Mouse (Mus musculus) lung, embryonic 14.5 days (tissue): ENCODE results near the gene Itpr2. TPM values are rescaled to one million over a fixed set of nuclear protein-coding genes. Genes with fewer than 3 reads are reported as not detected.
A peak's percentile ranks its signal among the peaks of the same experiment; 100 is the strongest.

Experiments used
- ATAC-seq: fragments of 200-750 bp; cut with Nextera tagmentation; 2 replicates; pipeline ENCODE4 v1.8.0; 2017; ENCODE audit warnings: mild to moderate bottlenecking, moderate TSS enrichment, moderate library complexity; ENCODE audit not compliant: insufficient read depth
- DNase-seq: peaks from one replicate; pipeline ENCODE4 v3.0.0-alpha.2; 2015
- H3K27ac ChIP-seq: fragments of 300-500 bp; sonication (generic); 2 replicates; pipeline ENCODE4 v1.5.1; 2014; ENCODE audit warnings: low read depth, mild to moderate bottlenecking, moderate library complexity
- H3K27me3 ChIP-seq: fragments of 300-500 bp; sonication (generic); 2 replicates; pipeline ENCODE4 v1.6.1; 2014; ENCODE audit warnings: low read length, control low read depth; ENCODE audit not compliant: insufficient read depth
- H3K36me3 ChIP-seq: fragments of 300-500 bp; sonication (generic); 2 replicates; pipeline ENCODE4 v1.6.1; 2014; ENCODE audit warnings: control low read depth; ENCODE audit not compliant: insufficient read depth
- H3K4me1 ChIP-seq: fragments of 300-500 bp; sonication (generic); 2 replicates; pipeline ENCODE4 v1.6.1; 2014; ENCODE audit warnings: antibody characterized with exemption, control low read depth; ENCODE audit not compliant: insufficient read depth
- H3K4me2 ChIP-seq: fragments of 300-500 bp; sonication (generic); 2 replicates; pipeline ENCODE4 v1.6.1; 2014; ENCODE audit warnings: mild to moderate bottlenecking
- H3K4me3 ChIP-seq: fragments of 300-500 bp; sonication (generic); 2 replicates; pipeline ENCODE4 v1.5.1; 2014; ENCODE audit warnings: low read depth, low read length
- H3K9ac ChIP-seq: fragments of 300-500 bp; sonication (generic); 2 replicates; pipeline ENCODE4 v1.6.1; 2014
- H3K9me3 ChIP-seq: fragments of 300-500 bp; sonication (generic); 2 replicates; pipeline ENCODE4 v1.6.1; 2016; ENCODE audit warnings: low read depth, low read length, control low read depth
- CTCF ChIP-seq: IDR thresholded peaks from 2 replicates; pipeline ENCODE4 v1.5.1; 2016; ENCODE audit warnings: antibody characterized with exemption, low read depth
- WGBS: fragments of 180-500 bp; shearing (Covaris S2); extraction: QIAGEN DNeasy Blood & Tissue Kit; methylation state at CpG from one replicate; pipeline ENCODE4 v1.1.7; 2014; 5-methylcytosine and 5-hydroxymethylcytosine counted together
- polyA plus RNA-seq: library from polyadenylated mRNA; unstranded; fragments of >200 nt; fragmentation: Nextera tagmentation; extraction: Ambion mirVana; gene quantifications from 2 replicates; pipeline ENCODE4 v1.2.1, GENCODE M21; 2014

Gene Itpr2
- polyA plus RNA-seq, 1 experiment from 2014 or later, result 13.1 TPM

GRCm38 (mm10) chr6:146302574-146303130 is 199.4 kb downstream of the Itpr2 start:
- whole genome bisulfite sequencing, result 70% methylated on average over 8 of the region's 8 CpGs
- no peak overlapping the region for H3K4me2 ChIP-seq
- no peak overlapping the region for H3K27ac ChIP-seq
- H3K4me3 ChIP-seq, result no peak overlapping the region
- no peak for TF ChIP-seq CTCF
- no peaks in the 10 kb centered on the region for H3K36me3 ChIP-seq
- no peak for ATAC-seq
- DNase-seq, result no peak
- H3K27me3 ChIP-seq, result no peaks in the 10 kb centered on the region
- no peaks in the 10 kb centered on the region for H3K9me3 ChIP-seq
- no peak overlapping the region for H3K9ac ChIP-seq
- no peaks in the 10 kb centered on the region for H3K4me1 ChIP-seq

DNA sequence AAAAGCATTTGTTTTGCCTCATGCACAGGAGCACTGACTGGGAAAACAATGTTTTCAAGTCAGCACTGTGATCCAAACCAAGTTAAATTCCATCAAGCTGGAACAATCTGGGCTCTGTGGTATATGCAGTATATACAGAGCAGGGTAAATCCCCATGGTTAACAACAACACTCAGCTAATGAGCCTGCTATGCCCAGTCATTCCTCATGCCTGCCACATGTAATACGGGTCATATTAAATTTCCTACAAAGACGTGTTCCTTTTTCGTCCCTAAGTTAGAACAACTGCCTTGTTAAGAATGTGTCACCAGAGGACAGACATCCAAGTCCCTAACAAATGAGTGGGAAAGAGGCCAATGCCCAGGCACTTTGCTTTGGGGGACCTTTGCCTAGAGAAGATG is 199.9 kb downstream of the Itpr2 start:
- no peak overlapping the region for H3K9ac ChIP-seq
- H3K4me3 ChIP-seq, result no peak overlapping the region
- no peaks in the 10 kb centered on the region for H3K36me3 ChIP-seq
- H3K9me3 ChIP-seq, result no peaks in the 10 kb centered on the region
- WGBS, result 57% methylated on average over 3 of the region's 3 CpGs
- no peak for DNase-seq
- H3K27me3 ChIP-seq, result no peaks in the 10 kb centered on the region
- TF ChIP-seq CTCF, result no peak
- H3K27ac ChIP-seq, result no peak overlapping the region
- ATAC-seq, result no peak
- no peak overlapping the region for H3K4me2 ChIP-seq
- no peaks in the 10 kb centered on the region for H3K4me1 ChIP-seq

GRCm38 (mm10) chr6:146300961-146301360 is 201.1 kb downstream of the Itpr2 start:
- no peak overlapping the region for H3K9ac ChIP-seq
- DNase-seq (peak; percentile 11), ATAC-seq (no peak)
- no peak for TF ChIP-seq CTCF
- no peaks in the 10 kb centered on the region for H3K27me3 ChIP-seq
- H3K4me1 ChIP-seq, result no peaks in the 10 kb centered on the region
- H3K4me3 ChIP-seq, result no peak overlapping the region
- no peaks in the 10 kb centered on the region for H3K36me3 ChIP-seq
- H3K9me3 ChIP-seq, result no peaks in the 10 kb centered on the region
- H3K27ac ChIP-seq, result no peak overlapping the region
- H3K4me2 ChIP-seq, result no peak overlapping the region

DNA sequence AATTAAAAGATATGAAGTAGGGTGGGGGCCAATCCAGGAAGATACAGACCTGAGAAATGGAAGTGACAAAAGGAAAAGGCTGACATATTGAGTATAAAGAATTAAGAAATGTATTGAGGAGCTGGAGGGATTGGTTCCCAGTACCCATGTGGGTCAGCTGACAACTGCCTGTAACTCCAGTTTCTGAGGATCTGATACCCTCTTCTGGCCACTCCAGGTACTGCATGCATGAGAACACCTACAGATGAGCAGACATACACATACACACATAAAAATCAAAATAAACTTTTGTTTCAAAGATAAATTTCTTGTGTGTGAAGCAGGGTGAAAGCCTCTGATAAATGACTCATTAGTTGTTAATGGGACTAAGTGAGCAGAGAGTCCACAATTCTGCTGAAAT is 203.3 kb downstream of the Itpr2 start:
- Histone ChIP-seq H3K4me1 (no peaks in the 10 kb centered on the region), H3K36me3 (no peaks in the 10 kb centered on the region), H3K27ac (no peak overlapping the region), H3K4me2 (no peak overlapping the region), H3K4me3 (no peak overlapping the region), H3K9ac (no peak overlapping the region), H3K9me3 (no peaks in the 10 kb centered on the region), H3K27me3 (no peaks in the 10 kb centered on the region)
- no peak for ATAC-seq
- TF ChIP-seq CTCF, result peak; percentile 59
- DNase-seq, result peak; percentile 24

DNA sequence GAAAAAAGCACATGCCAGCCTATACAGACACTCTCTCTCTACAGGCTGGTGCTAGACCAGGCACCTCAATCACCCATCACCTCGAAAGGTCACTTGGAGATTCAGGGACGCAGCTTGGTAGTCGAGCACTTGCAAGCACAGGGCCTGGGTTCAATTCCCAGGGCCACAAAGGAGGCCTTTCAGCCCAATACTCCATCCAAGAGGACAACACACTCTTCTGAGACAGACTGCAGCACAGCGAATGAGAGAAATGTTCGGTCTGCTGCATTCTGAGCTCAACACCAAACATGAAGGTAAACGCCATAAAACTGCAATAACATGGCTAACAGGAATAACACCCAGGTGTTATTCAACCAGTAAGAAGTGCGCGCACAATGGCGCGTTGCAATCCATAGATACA is 211.0 kb downstream of the Itpr2 start:
- ATAC-seq (no peak), DNase-seq (no peak)
- Histone ChIP-seq H3K9me3 (no peaks in the 10 kb centered on the region), H3K9ac (no peak overlapping the region), H3K27me3 (no peaks in the 10 kb centered on the region), H3K27ac (no peak overlapping the region), H3K4me3 (no peak overlapping the region), H3K4me1 (no peaks in the 10 kb centered on the region), H3K4me2 (no peak overlapping the region), H3K36me3 (no peaks in the 10 kb centered on the region)
- WGBS, result 90% methylated on average over 10 of the region's 10 CpGs
- TF ChIP-seq CTCF, result no peak

DNA sequence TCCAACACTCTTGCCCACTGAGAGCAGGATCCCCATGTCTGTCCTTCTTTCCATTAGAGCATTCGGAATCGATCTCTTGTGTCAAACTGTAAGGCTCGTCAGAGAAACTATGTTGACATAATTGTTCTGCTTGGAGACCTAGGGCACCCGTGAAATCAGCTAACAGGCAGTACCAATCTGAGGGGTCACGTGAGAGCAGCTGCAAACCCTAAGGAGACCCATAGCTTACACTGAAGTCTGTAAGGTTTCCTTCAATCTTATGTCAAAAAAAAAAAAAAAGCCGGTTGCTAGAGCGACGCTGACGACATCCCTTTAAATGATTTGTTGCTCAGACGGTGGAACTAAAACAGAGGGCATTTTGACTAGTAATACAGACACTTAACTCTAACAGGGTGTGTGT is 212.2 kb downstream of the Itpr2 start:
- ATAC-seq, result no peak
- no peaks in the 10 kb centered on the region for H3K9me3 ChIP-seq
- WGBS, result 54% methylated on average over 10 of the region's 10 CpGs

GRCm38 (mm10) chr6:146288266-146288665 is 213.8 kb downstream of the Itpr2 start:
- DNase-seq (no peak), ATAC-seq (no peak)
- H3K9me3 ChIP-seq, result no peaks in the 10 kb centered on the region
- H3K4me3 ChIP-seq, result no peak overlapping the region
- H3K36me3 ChIP-seq, result no peaks in the 10 kb centered on the region
- H3K4me1 ChIP-seq, result no peaks in the 10 kb centered on the region
- no peak overlapping the region for H3K9ac ChIP-seq
- 86% methylated on average over 5 of the region's 5 CpGs for WGBS
- H3K27me3 ChIP-seq, result no peaks in the 10 kb centered on the region
- H3K4me2 ChIP-seq, result no peak overlapping the region
- no peak overlapping the region for H3K27ac ChIP-seq
- no peak for TF ChIP-seq CTCF

More for the DNA sequence above, 212.2 kb downstream of the Itpr2 start:
- no peak overlapping the region for H3K27ac ChIP-seq
- DNase-seq, result no peak
- no peak for TF ChIP-seq CTCF
- H3K27me3 ChIP-seq, result no peaks in the 10 kb centered on the region
- H3K4me1 ChIP-seq, result no peaks in the 10 kb centered on the region
- H3K4me3 ChIP-seq, result no peak overlapping the region
- no peaks in the 10 kb centered on the region for H3K36me3 ChIP-seq
- H3K9ac ChIP-seq, result no peak overlapping the region
- H3K4me2 ChIP-seq, result no peak overlapping the region
